Mouse (Mus musculus): ENCODE data around the gene Pdss2. TPM values are rescaled to one million over a fixed set of nuclear protein-coding genes. Genes with fewer than 3 reads are reported as not detected.

Gene Pdss2
- total RNA-seq, 1 experiment: 16.6 TPM

- H3K27ac ChIP-seq (ENCODE audit: insufficient read depth, low read depth, low read length, poor library complexity, severe bottlenecking): no peak overlapping the region
- no peak for DNase-seq (ENCODE audit: low read depth, low spot score)
- in situ Hi-C loops (cut with MboI; ENCODE audit: low sequenced_read_pairs in 2 of 2, unreplicated experiment in 2 of 2): no loop called here
- H3K36me3 ChIP-seq (ENCODE audit: control insufficient read depth, insufficient read depth, low read length, poor library complexity, severe bottlenecking): no peaks in the 10 kb centered on the region
- H3K9ac ChIP-seq (ENCODE audit: insufficient read depth, low read depth, low read length, poor library complexity, severe bottlenecking): no peak overlapping the region
- no peak for TF ChIP-seq ZNF384 (IDR thresholded peaks at IDR 0.05; ENCODE audit: low read depth, low read length)
- TF ChIP-seq ZC3H11A (IDR thresholded peaks at IDR 0.05; ENCODE audit: borderline replicate concordance, low read depth, low read length): no peak
- TF ChIP-seq CHD2 (IDR thresholded peaks at IDR 0.05; ENCODE audit: low read depth, low read length): no peak
- TF ChIP-seq HCFC1 (IDR thresholded peaks at IDR 0.05; ENCODE audit: borderline replicate concordance, insufficient read depth, low read length): no peak
- no peak for TF ChIP-seq MAFK (IDR thresholded peaks at IDR 0.05; ENCODE audit: insufficient read depth, low read depth, low read length)
- no peaks in the 10 kb centered on the region for H3K4me1 ChIP-seq (ENCODE audit: control insufficient read depth in 2 of 2, insufficient read depth in 2 of 2, low read length in 2 of 2, poor library complexity in 1 of 2)
- H3K4me3 ChIP-seq (ENCODE audit: insufficient read depth in 1 of 2, low read depth in 1 of 2, low read length in 2 of 2, poor library complexity in 1 of 2, severe bottlenecking in 1 of 2): no peak overlapping the region
- H3K9me3 ChIP-seq (ENCODE audit: control insufficient read depth, insufficient read depth, low read depth, low read length): no peaks in the 10 kb centered on the region
Observed at GRCm38 (mm10) chr10:43337110-43337509, 115.8 kb downstream of the Pdss2 start.

DNA sequence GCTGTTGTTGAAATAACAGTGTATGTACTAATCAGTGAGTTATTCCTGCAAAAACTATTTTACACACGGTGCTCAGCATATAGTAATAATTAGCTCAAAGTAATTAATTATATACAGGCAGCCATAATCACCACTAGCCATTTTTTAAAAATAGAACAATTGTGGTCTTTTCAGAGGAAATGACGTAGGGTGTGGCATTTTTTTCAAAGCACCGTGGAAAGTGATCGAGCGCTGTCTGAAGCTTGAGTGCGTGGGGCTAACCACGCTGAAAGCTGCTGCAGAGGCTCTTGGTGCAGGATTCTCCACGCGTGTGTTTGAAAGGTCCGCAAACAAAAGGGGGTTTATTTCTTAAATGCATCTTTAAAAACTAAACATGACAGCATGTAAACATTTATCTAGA is 118.5 kb downstream of the Pdss2 start:
- no peak for DNase-seq (ENCODE audit: low read depth, low spot score)
- Histone ChIP-seq H3K4me3 (ENCODE audit: insufficient read depth in 1 of 2, low read depth in 1 of 2, low read length in 2 of 2, poor library complexity in 1 of 2, severe bottlenecking in 1 of 2) (no peak overlapping the region), H3K36me3 (ENCODE audit: control insufficient read depth, insufficient read depth, low read length, poor library complexity, severe bottlenecking) (no peaks in the 10 kb centered on the region), H3K9ac (ENCODE audit: insufficient read depth, low read depth, low read length, poor library complexity, severe bottlenecking) (no peak overlapping the region), H3K9me3 (ENCODE audit: control insufficient read depth, insufficient read depth, low read depth, low read length) (no peaks in the 10 kb centered on the region), H3K27ac (ENCODE audit: insufficient read depth, low read depth, low read length, poor library complexity, severe bottlenecking) (no peak overlapping the region), H3K4me1 (ENCODE audit: control insufficient read depth in 2 of 2, insufficient read depth in 2 of 2, low read length in 2 of 2, poor library complexity in 1 of 2) (no peaks in the 10 kb centered on the region)
- TF ChIP-seq MAFK (IDR thresholded peaks at IDR 0.05; ENCODE audit: insufficient read depth, low read depth, low read length): no peak
- in situ Hi-C loops (cut with MboI; ENCODE audit: low sequenced_read_pairs in 2 of 2, unreplicated experiment in 2 of 2): no loop called here

DNA sequence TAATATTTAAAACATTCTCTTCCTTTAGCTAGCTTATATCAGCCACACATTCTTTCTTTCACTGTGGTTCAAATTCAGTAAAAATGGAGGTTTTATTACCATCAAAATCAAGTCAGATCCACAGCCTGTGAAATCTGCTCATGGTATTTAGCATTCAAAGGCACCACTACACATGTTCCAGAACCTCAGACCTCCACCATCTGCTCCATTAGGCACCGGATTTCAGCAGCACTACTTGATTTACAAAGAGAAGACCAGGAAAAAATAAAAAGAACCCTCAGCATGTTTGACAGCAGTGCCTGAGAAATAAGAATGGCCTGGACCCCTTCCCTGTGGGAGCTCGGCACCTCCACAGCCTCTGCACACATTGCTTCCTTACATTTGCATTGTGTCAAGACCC is 128.4 kb downstream of the Pdss2 start:
- no peaks in the 10 kb centered on the region for H3K9me3 ChIP-seq (ENCODE audit: control insufficient read depth, insufficient read depth, low read depth, low read length)
- H3K27ac ChIP-seq (ENCODE audit: insufficient read depth, low read depth, low read length, poor library complexity, severe bottlenecking): no peak overlapping the region
- H3K36me3 ChIP-seq (ENCODE audit: control insufficient read depth, insufficient read depth, low read length, poor library complexity, severe bottlenecking): no peaks in the 10 kb centered on the region
- no peaks in the 10 kb centered on the region for H3K4me1 ChIP-seq (ENCODE audit: control insufficient read depth in 2 of 2, insufficient read depth in 2 of 2, low read length in 2 of 2, poor library complexity in 1 of 2)
- in situ Hi-C loops (cut with MboI; ENCODE audit: low sequenced_read_pairs in 2 of 2, unreplicated experiment in 2 of 2): no loop called here
- TF ChIP-seq ZNF384 (IDR thresholded peaks at IDR 0.05; ENCODE audit: low read depth, low read length): no peak
- no peak for TF ChIP-seq HCFC1 (IDR thresholded peaks at IDR 0.05; ENCODE audit: borderline replicate concordance, insufficient read depth, low read length)
- no peak for TF ChIP-seq CHD2 (IDR thresholded peaks at IDR 0.05; ENCODE audit: low read depth, low read length)
- TF ChIP-seq MAFK (IDR thresholded peaks at IDR 0.05; ENCODE audit: insufficient read depth, low read depth, low read length): no peak
- TF ChIP-seq ZC3H11A (IDR thresholded peaks at IDR 0.05; ENCODE audit: borderline replicate concordance, low read depth, low read length): no peak
- no peak overlapping the region for H3K9ac ChIP-seq (ENCODE audit: insufficient read depth, low read depth, low read length, poor library complexity, severe bottlenecking)
- DNase-seq (ENCODE audit: low read depth, low spot score): no peak
- H3K4me3 ChIP-seq (ENCODE audit: insufficient read depth in 1 of 2, low read depth in 1 of 2, low read length in 2 of 2, poor library complexity in 1 of 2, severe bottlenecking in 1 of 2): no peak overlapping the region

- no peak for DNase-seq (ENCODE audit: low read depth, low spot score)
Observed at GRCm38 (mm10) chr10:43357884-43358283, 136.6 kb downstream of the Pdss2 start.

DNA sequence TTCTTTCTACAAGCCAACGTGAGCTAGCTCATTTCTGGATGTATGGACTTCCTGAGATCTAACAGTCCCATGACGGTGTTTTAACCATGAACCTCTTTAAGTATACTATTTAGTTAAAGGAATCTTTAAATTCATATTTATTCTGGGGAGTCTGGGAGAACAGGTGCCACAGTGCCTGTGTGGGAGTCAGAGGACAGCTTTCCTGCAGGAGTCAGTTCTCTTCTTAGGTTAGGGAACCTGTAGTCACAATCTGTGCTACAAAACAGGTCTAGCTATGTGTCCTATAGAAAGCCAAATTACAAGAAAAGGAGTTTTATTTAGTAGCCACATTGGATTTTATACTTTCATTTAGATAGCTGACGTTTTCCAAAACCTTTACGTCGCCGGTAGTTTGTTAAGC is 141.7 kb downstream of the Pdss2 start:
- H3K9me3 ChIP-seq (ENCODE audit: control insufficient read depth, insufficient read depth, low read depth, low read length): no peaks in the 10 kb centered on the region
- TF ChIP-seq ZNF384 (IDR thresholded peaks at IDR 0.05; ENCODE audit: low read depth, low read length): no peak
- TF ChIP-seq HCFC1 (IDR thresholded peaks at IDR 0.05; ENCODE audit: borderline replicate concordance, insufficient read depth, low read length): no peak
- TF ChIP-seq ZC3H11A (IDR thresholded peaks at IDR 0.05; ENCODE audit: borderline replicate concordance, low read depth, low read length): no peak
- no peak for TF ChIP-seq CHD2 (IDR thresholded peaks at IDR 0.05; ENCODE audit: low read depth, low read length)
- TF ChIP-seq MAFK (IDR thresholded peaks at IDR 0.05; ENCODE audit: insufficient read depth, low read depth, low read length): no peak
- no peak for DNase-seq (ENCODE audit: low read depth, low spot score)
- H3K36me3 ChIP-seq (ENCODE audit: control insufficient read depth, insufficient read depth, low read length, poor library complexity, severe bottlenecking): no peaks in the 10 kb centered on the region
- H3K4me3 ChIP-seq (ENCODE audit: insufficient read depth in 1 of 2, low read depth in 1 of 2, low read length in 2 of 2, poor library complexity in 1 of 2, severe bottlenecking in 1 of 2): no peak overlapping the region
- no peak overlapping the region for H3K9ac ChIP-seq (ENCODE audit: insufficient read depth, low read depth, low read length, poor library complexity, severe bottlenecking)
- H3K27ac ChIP-seq (ENCODE audit: insufficient read depth, low read depth, low read length, poor library complexity, severe bottlenecking): no peak overlapping the region
- in situ Hi-C loops (cut with MboI; ENCODE audit: low sequenced_read_pairs in 2 of 2, unreplicated experiment in 2 of 2): no loop called here
- H3K4me1 ChIP-seq (ENCODE audit: control insufficient read depth in 2 of 2, insufficient read depth in 2 of 2, low read length in 2 of 2, poor library complexity in 1 of 2): peaks cover 3% of the 10 kb centered on the region in 2 experiments; a peak in 2 of 4 replicates

More at GRCm38 (mm10) chr10:43357884-43358283, 136.6 kb downstream of the Pdss2 start:
- TF ChIP-seq ZNF384 (IDR thresholded peaks at IDR 0.05; ENCODE audit: low read depth, low read length): no peak
- no peak for TF ChIP-seq HCFC1 (IDR thresholded peaks at IDR 0.05; ENCODE audit: borderline replicate concordance, insufficient read depth, low read length)
- no peak for TF ChIP-seq ZC3H11A (IDR thresholded peaks at IDR 0.05; ENCODE audit: borderline replicate concordance, low read depth, low read length)
- no peak for TF ChIP-seq CHD2 (IDR thresholded peaks at IDR 0.05; ENCODE audit: low read depth, low read length)
- TF ChIP-seq MAFK (IDR thresholded peaks at IDR 0.05; ENCODE audit: insufficient read depth, low read depth, low read length): no peak
- Histone ChIP-seq H3K4me1 (ENCODE audit: control insufficient read depth in 2 of 2, insufficient read depth in 2 of 2, low read length in 2 of 2, poor library complexity in 1 of 2) (peaks cover 3% of the 10 kb centered on the region in 2 experiments; a peak in 2 of 4 replicates), H3K9ac (ENCODE audit: insufficient read depth, low read depth, low read length, poor library complexity, severe bottlenecking) (no peak overlapping the region), H3K27ac (ENCODE audit: insufficient read depth, low read depth, low read length, poor library complexity, severe bottlenecking) (no peak overlapping the region), H3K36me3 (ENCODE audit: control insufficient read depth, insufficient read depth, low read length, poor library complexity, severe bottlenecking) (peaks cover 2% of the 10 kb centered on the region; the same call in 1 of the 2 replicates), H3K9me3 (ENCODE audit: control insufficient read depth, insufficient read depth, low read depth, low read length) (no peaks in the 10 kb centered on the region), H3K4me3 (ENCODE audit: insufficient read depth in 1 of 2, low read depth in 1 of 2, low read length in 2 of 2, poor library complexity in 1 of 2, severe bottlenecking in 1 of 2) (no peak overlapping the region)
- in situ Hi-C loops (cut with MboI; ENCODE audit: low sequenced_read_pairs in 2 of 2, unreplicated experiment in 2 of 2): no loop called here

Measured in ES-E14 (cell line).